Mouse (Mus musculus) megakaryocyte-erythroid progenitor cell, adult 5 weeks (primary cell): ENCODE data around the gene Clec1b. TPM values are rescaled to one million over a fixed set of nuclear protein-coding genes. Genes with fewer than 3 reads are reported as not detected.

Experiments used
- polyA plus RNA-seq: library from polyadenylated mRNA; stranded (reverse); fragments of >175 nt; gene quantifications from 2 replicates; pipeline ENCODE4 v1.2.3, GENCODE M21; 2012

The Clec1b gene
- polyA plus RNA-seq = 0.15 TPM in 1 of 2 replicates, not detected in the other

DNA sequence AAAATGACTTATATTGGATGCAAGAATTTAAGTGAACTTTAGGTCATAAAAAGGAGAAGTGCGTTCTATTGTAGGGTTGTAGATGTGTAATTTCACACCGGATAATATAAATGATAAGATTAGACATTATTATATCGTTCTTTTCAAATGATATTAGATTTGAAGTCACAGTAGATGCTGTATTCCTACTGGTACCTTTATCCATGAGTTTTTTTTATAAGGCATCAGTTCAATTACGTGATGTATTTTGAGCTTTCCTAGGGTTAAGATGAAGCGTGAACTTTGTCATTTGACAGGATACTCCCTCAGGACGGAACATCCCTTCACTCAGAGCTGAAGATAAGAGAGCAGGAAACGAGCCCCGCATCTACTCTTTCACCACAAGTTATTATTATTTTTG is at the start of gene Clec1b:
Gene Clec1b, plus strand, starts transcription at position 301 of the 400 bp plus-strand sequence.

DNA sequence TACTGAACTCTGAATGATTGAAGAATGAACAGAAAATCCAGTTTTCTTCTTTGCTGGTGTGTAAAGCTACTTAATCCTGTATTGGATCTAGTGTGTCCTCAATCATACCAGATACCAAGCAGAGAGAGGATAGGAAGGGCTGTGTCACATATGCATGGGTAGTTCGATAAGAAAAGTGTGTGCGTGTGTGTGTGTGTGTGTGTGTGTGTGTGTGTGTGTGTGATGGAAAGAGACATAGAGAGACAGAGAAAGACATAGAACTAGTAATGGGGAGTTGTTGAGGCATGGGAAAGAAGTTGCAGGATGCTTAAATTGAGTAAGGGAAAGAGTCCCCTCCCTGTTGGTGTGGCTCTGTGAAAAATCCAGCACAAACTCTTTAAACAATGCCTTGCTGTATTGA is 11.3 kb upstream of the Clec1b start, which contains the start of gene Clec12b:
Gene Clec12b, minus strand, starts transcription at position 101 of the 400 bp plus-strand sequence.

DNA sequence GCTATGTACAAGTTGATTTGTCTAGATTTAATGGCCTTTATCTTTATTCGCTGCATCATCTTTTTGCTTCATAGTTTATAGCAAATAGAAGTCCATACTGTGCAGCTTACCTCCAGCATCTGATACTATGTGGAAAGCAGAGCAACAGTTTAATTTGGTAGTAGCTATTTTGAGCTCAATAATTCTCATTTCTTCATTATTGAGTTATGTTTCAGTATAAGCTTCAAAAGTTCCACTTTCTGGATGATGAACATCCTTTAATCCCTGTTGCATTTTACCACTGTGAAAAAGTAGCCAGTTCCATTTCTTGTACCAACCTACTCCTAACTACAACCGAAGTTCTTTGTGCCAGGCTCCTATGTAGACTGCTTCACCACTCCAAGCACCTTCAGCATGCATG is 11.5 kb downstream of the Clec1b start, which contains the start of gene Clec9a:
Gene Clec9a, plus strand, starts transcription at position 301 of the 400 bp plus-strand sequence.

GRCm38 (mm10) chr6:129451411-129452039 is 54.4 kb downstream of the Clec1b start, which contains the start of gene Clec1a:
Gene Clec1a (minus strand): TSS chr6:129452000.

Other genes with a start within 250 kb of the Clec1b start
- gene Clec2d, start 216.7 kb upstream of the Clec1b start, polyA plus RNA-seq = 1.6 and 1.9 TPM in 2 replicates
- 6.4 and 6.8 TPM in 2 replicates for gene Cd69, start 121.9 kb upstream of the Clec1b start, polyA plus RNA-seq
- not detected in 2 replicates for gene 4922502D21Rik, start 65.5 kb upstream of the Clec1b start, polyA plus RNA-seq
- gene Clec12a, start 54.6 kb upstream of the Clec1b start, polyA plus RNA-seq = 13.7 and 18.2 TPM in 2 replicates
- gene Clec12b, start 11.4 kb upstream of the Clec1b start, polyA plus RNA-seq = not detected in 2 replicates
- 0.21 and 0.29 TPM in 2 replicates for gene Clec9a, start 11.6 kb downstream of the Clec1b start, polyA plus RNA-seq
- gene Clec1a, start 54.7 kb downstream of the Clec1b start, polyA plus RNA-seq = 0.06 TPM in 1 of 2 replicates, not detected in the other
- 0.44 and 0.61 TPM in 2 replicates for gene Olr1, start 109.9 kb downstream of the Clec1b start, polyA plus RNA-seq
- gene Tmem52b, start 115.3 kb downstream of the Clec1b start, polyA plus RNA-seq = not detected in 2 replicates
- gene Gabarapl1, start 135.9 kb downstream of the Clec1b start, polyA plus RNA-seq = 89.6 and 129 TPM in 2 replicates
- gene Klre1, start 180.6 kb downstream of the Clec1b start, polyA plus RNA-seq = 0.05 TPM in 1 of 2 replicates, not detected in the other
- 0.19 and 0.37 TPM in 2 replicates for gene Klrd1, start 194.5 kb downstream of the Clec1b start, polyA plus RNA-seq
- 0.39 and 0.74 TPM in 2 replicates for gene Klrk1, start 226.6 kb downstream of the Clec1b start, polyA plus RNA-seq
- gene Klrc3, start 246.0 kb downstream of the Clec1b start, polyA plus RNA-seq = 0.24 TPM in 1 of 2 replicates, not detected in the other